Mouse (Mus musculus) CH12.LX (cell line): ENCODE data around the gene Nfe2l1.

Experiments used
- CTCF ChIP-seq, 2 experiments: IDR thresholded peaks in 1 of 2; conservative IDR thresholded peaks in 1 of 2; 2 replicates each; pipeline ENCODE4 v1.5.1; 2011 to 2012; ENCODE audit warnings: low read depth in 2 of 2, low read length in 2 of 2, improper control_type of control experiment in 1 of 2, inconsistent platforms in 1 of 2, mild to moderate bottlenecking in 1 of 2, moderate library complexity in 1 of 2
- HCFC1 ChIP-seq: IDR thresholded peaks from 2 replicates; pipeline ENCODE4 v1.6.1; 2012; ENCODE audit warnings: low read depth, mild to moderate bottlenecking, inconsistent platforms, low read length, improper control_type of control experiment
- POLR2A ChIP-seq: IDR thresholded peaks from 2 replicates; pipeline ENCODE4 v1.6.1; 2011; ENCODE audit warnings: low read depth, mild to moderate bottlenecking, improper control_type of control experiment, low read length
- TCF12 ChIP-seq: IDR thresholded peaks from 2 replicates; pipeline ENCODE4 v1.6.1; 2014; ENCODE audit warnings: low read depth, mild to moderate bottlenecking, inconsistent platforms, low read length, improper control_type of control experiment
- UBTF ChIP-seq: IDR thresholded peaks from 2 replicates; pipeline ENCODE4 v1.6.1; 2012; ENCODE audit warnings: low read depth, mild to moderate bottlenecking, inconsistent platforms, low read length, improper control_type of control experiment, moderate library complexity

DNA sequence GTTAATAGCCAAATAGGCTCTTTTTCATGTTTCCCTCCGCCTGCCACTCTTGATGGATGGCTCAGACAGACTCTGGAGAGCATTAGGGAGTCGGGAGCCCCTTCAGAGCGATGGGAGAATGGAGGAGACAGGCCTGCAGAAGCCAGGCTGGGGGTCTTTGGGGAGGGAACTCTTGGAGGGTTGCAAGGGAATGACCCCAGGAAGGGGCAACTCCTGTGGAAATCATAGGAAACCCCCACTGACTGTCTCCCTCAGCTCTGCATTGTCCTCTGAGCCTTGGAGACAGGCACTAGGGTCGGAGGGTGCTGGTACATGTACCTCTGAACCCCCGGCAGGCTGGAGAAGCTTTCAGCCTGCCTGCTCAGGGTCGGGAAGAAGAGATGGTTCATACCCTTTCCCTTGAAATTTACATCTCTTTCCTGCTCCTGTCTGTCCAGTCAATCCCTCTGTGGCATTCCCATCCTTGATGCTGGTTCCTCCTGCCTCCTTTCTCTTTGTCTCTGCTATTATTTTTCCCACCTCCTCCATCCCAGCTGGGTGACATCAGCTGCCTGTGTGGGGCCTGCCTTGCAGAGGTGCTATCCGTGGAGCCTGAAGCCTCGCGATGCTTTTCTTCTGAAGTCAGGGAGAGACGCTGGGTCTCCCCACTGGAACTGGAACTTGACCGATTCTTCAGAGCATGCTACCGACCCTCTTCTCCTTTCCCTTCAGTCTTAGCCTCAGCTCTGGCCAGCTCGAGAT, 46.7 kb upstream of the Nfe2l1 start:
- TF ChIP-seq TCF12 (no peak), HCFC1 (no peak), POLR2A (no peak), CTCF (conservative IDR thresholded peaks at IDR 0.05 in 1 of 2, IDR thresholded peaks at IDR 0.05 in 1 of 2; ENCODE audit: low read depth in 2 of 2, low read length in 2 of 2) (no peak), UBTF (no peak)
